Mouse (Mus musculus) ES-E14 (cell line): ENCODE results near the gene Urah.

ENCODE experiments used
- CHD2 ChIP-seq: IDR thresholded peaks from 2 replicates; pipeline ENCODE4 v1.6.1; 2014; ENCODE audit warnings: mild to moderate bottlenecking, low read depth, low read length, inconsistent platforms
- HCFC1 ChIP-seq: IDR thresholded peaks from 2 replicates; pipeline ENCODE4 v1.6.1; 2012; ENCODE audit warnings: low read length, inconsistent platforms, borderline replicate concordance; ENCODE audit not compliant: insufficient read depth
- ZC3H11A ChIP-seq: IDR thresholded peaks from 2 replicates; pipeline ENCODE4 v1.6.1; 2012; ENCODE audit warnings: low read depth, mild to moderate bottlenecking, inconsistent platforms, low read length, borderline replicate concordance
- ZNF384 ChIP-seq: IDR thresholded peaks from 2 replicates; pipeline ENCODE4 v1.6.1; 2012; ENCODE audit warnings: low read depth, low read length, inconsistent platforms

- TF ChIP-seq HCFC1, result no peak
- TF ChIP-seq ZNF384, result no peak
- TF ChIP-seq CHD2, result no peak
- TF ChIP-seq ZC3H11A, result no peak
These were observed 19.7 kb downstream of the Urah start for GRCm38 (mm10) chr7:140854483-140854882.
